Mouse (Mus musculus): ENCODE data around the gene Rps6kc1. TPM values are rescaled to one million over a fixed set of nuclear protein-coding genes. Genes with fewer than 3 reads are reported as not detected.
A peak's percentile ranks its signal among the peaks of the same experiment; 100 is the strongest.

The Rps6kc1 gene
- polyA plus RNA-seq, 1 experiment from 2014 or later: 23.5 TPM

DNA sequence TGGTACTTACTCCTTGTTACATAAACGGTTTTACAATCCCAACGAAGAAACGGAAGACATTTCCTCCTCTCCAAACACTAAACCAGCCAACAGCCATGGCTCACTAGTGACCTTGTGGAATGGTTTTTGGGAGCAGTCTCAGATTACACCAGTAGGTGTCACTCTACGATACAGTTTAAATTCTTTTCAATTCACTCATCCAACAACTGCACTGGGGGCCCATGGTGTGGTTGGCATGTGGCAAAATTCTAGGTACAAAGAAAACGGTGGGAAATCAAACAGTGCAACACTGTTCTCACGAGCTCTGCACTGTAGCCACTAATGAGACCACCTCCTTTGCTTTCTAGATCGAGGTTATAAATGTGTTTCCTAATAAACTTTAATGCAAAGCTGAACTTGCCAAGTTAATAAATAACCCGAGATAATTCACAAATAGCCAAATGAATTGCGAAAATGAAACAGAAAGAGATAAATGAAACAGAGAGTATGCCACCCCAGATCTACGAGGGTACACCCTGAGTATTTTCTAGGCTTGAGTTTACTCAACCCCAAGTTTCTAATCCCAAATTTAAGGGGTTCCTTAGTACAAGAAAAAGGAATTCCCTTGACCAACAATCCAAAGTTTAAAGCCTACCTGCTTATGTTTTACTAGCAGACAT, 79.6 kb downstream of the Rps6kc1 start:
- Histone ChIP-seq H3K9me3 (no peaks in the 10 kb centered on the region), H3K27ac (replicated peaks) (no peak overlapping the region), H3K4me3 (no peak overlapping the region), H3K27me3 (no peaks in the 10 kb centered on the region), H3K4me2 (replicated peaks) (no peak overlapping the region), H3K4me1 (no peaks in the 10 kb centered on the region), H3K9ac (replicated peaks) (no peak overlapping the region), H3K36me3 (peaks cover 11% of the 10 kb centered on the region; the same call in 1 of the 2 replicates)
- 61% methylated on average over 10 of the region's 10 CpGs for WGBS
- ATAC-seq (ENCODE audit: low FRiP score, low read depth): no peak

DNA sequence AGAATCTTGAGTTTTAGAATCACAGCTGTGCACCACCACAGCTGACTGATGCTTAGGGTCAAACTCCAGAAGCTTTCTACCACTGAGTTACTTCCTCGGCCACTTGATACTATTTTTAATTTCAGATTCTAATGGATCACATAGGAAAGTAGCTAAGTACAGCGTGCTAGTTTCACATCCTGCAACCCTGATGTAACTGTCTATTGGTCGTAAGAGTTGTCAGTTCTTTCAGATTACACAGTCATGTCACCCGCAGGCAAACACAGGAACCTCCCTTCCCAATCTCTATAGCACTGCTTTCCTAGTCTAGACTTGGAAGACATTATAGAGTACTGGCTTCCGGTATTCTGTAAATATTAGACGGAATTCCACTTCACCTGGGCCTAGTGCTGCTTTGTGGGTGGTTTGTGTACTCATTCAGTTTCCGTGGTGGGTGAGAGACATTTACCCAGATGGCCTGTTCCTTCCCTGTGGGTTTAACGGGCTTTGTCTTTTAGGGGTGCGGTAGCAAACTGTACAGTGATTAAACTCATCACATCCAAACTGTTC, 85.0 kb downstream of the Rps6kc1 start:
- no peak for ATAC-seq (ENCODE audit: low FRiP score, low read depth)
- Histone ChIP-seq H3K4me3 (no peak overlapping the region), H3K27me3 (no peaks in the 10 kb centered on the region), H3K4me2 (replicated peaks) (no peak overlapping the region), H3K4me1 (no peaks in the 10 kb centered on the region), H3K9ac (replicated peaks) (no peak overlapping the region), H3K9me3 (no peaks in the 10 kb centered on the region), H3K36me3 (0 out of 2 replicates have a peak, but pooled peaks cover 6% of the 10 kb centered on the region), H3K27ac (replicated peaks) (no peak overlapping the region)
- WGBS: 92% methylated on average over 9 of the region's 9 CpGs

DNA sequence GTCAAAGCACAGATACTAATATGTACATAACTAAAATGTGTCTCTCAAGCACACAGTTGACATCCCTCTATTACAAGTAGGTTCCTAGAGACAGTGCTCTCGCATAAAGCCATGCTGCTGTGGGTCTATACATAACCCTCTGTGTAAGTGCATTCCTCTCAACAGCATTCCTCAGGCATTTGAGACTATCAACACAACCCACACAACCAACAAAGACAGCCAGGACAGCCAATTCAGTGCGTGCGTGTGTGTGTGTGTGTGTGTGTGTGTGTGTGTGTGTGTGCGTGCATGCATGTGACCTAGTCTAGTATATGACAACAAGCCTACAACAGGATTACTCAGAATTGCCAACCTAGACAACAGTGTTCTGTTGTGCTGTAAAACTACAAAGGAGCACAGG, 87.8 kb downstream of the Rps6kc1 start:
- 92% methylated on average over 4 of the region's 4 CpGs for WGBS
- H3K4me1 ChIP-seq: no peaks in the 10 kb centered on the region
- H3K27ac ChIP-seq (replicated peaks): no peak overlapping the region
- H3K9ac ChIP-seq (replicated peaks): no peak overlapping the region
- no peaks in the 10 kb centered on the region; the same call in 1 of the 2 replicates for H3K36me3 ChIP-seq
- H3K4me3 ChIP-seq: no peak overlapping the region
- no peaks in the 10 kb centered on the region for H3K9me3 ChIP-seq
- no peaks in the 10 kb centered on the region for H3K27me3 ChIP-seq
- H3K4me2 ChIP-seq (replicated peaks): no peak overlapping the region
- ATAC-seq (ENCODE audit: low FRiP score, low read depth): no peak

DNA sequence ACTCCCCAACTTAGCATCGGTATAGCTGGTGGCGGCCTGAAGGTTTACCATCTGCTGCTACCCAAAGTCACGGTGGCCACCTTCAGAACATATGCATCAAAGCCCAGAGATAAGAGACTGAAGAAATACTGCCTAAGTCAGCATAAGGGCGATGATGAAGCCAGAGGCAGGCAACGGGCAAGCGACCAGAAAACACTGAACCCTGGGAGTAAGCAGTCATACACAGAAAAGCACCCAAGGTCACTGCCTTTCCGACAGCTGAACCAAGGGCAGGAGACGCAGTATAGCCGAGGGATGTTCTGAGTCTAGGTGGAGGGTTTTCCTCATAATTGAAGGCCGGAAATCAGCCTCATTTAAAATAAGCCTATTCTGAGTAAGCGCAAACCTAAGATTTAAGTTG, 95.4 kb downstream of the Rps6kc1 start:
- Histone ChIP-seq H3K9me3 (no peaks in the 10 kb centered on the region), H3K4me2 (replicated peaks) (no peak overlapping the region), H3K27me3 (no peaks in the 10 kb centered on the region), H3K27ac (replicated peaks) (no peak overlapping the region), H3K36me3 (no peaks in the 10 kb centered on the region; the same call in 1 of the 2 replicates), H3K4me3 (no peak overlapping the region), H3K4me1 (0 out of 2 replicates have a peak, but pooled peaks cover 7% of the 10 kb centered on the region), H3K9ac (replicated peaks) (no peak overlapping the region)
- 85% methylated on average over 11 of the region's 11 CpGs for WGBS
- ATAC-seq (ENCODE audit: low FRiP score, low read depth): no peak

DNA sequence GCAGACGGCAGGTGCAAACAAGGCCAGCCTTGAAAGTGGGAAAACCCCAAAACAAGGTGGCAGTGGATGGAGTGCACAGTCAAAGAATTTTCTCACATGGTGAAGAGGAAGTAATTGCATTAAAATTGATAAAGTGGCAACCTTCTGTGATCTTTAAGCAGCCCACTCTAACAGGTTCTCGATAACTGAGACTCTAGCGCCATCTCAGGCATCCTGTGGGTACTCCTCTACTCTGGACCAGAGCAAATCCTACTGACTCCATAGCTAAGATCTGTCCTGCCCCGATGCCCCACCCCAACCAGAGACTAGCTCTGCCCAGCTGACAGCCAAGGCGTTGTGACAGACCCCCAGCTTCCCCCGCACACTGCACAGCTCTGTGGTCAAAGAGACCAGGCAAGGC, 101.2 kb downstream of the Rps6kc1 start:
- no peak overlapping the region for H3K9ac ChIP-seq (replicated peaks)
- H3K4me1 ChIP-seq: peaks cover 11% of the 10 kb centered on the region
- no peak overlapping the region for H3K4me2 ChIP-seq (replicated peaks)
- no peaks in the 10 kb centered on the region for H3K9me3 ChIP-seq
- H3K27me3 ChIP-seq: peaks cover 6% of the 10 kb centered on the region; the same call in 1 of the 2 replicates
- ATAC-seq (ENCODE audit: low FRiP score, low read depth): no peak
- H3K4me3 ChIP-seq: no peak overlapping the region
- H3K36me3 ChIP-seq: no peaks in the 10 kb centered on the region
- no peak overlapping the region for H3K27ac ChIP-seq (replicated peaks)
- 75% methylated on average over 6 of the region's 6 CpGs for WGBS

DNA sequence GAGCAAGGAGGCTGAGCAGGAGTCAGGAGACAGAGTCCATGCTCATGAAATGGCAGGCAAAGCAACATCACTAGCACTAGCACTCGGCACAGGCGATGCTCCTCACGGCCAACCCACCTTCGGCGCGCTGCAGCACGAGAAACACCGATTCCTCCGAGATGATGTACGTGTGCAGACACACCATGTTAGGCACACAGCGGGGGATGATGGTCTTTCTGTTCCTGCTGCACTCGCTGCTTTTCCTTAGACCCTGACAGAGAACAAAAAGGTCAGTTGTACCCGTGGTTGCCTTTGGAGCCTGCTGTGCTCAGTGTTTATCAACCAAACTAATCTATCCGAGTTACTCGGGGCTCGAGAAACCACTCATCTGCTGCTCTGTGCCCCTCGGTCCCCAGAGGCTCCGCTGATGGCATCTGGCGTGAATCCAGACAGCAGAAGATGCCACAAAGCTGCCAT, 102.8 kb downstream of the Rps6kc1 start:
- peaks cover 6% of the 10 kb centered on the region; the same call in 1 of the 2 replicates for H3K27me3 ChIP-seq
- H3K9me3 ChIP-seq: no peaks in the 10 kb centered on the region
- H3K9ac ChIP-seq (replicated peaks): no peak overlapping the region
- no peaks in the 10 kb centered on the region for H3K36me3 ChIP-seq
- ATAC-seq (ENCODE audit: low FRiP score, low read depth): no peak; the same call in 1 of the 2 replicates
- WGBS: 26% methylated on average over 19 of the region's 19 CpGs
- no peak overlapping the region for H3K4me3 ChIP-seq
- H3K4me1 ChIP-seq: peaks cover 11% of the 10 kb centered on the region
- H3K4me2 ChIP-seq (replicated peaks): peak overlapping the region; percentile 4
- H3K27ac ChIP-seq (replicated peaks): no peak overlapping the region; the same call in 1 of the 2 replicates

DNA sequence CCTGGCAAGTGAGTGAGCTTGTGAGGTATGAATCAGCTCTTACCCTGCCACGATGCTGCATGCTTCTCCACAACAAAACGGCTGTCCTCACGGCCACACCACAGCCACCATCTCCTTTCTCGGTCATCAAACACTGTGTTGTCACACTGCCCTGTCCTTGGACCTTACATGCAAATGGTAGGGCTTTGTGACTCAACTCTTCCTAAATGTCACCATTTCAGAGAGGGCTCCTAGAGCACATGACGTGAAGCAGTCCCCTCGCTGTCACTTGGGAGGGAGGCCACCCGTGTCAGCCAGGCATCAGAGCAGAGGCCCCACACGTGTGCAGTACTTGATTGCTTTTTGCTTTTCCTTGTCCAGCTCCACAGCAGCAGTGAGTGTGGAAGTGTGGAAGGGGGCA, 104.8 kb downstream of the Rps6kc1 start:
- no peak for ATAC-seq (ENCODE audit: low FRiP score, low read depth)
- no peak overlapping the region for H3K4me3 ChIP-seq
- H3K27ac ChIP-seq (replicated peaks): no peak overlapping the region
- H3K9ac ChIP-seq (replicated peaks): no peak overlapping the region
- no peaks in the 10 kb centered on the region for H3K9me3 ChIP-seq
- peaks cover 6% of the 10 kb centered on the region; the same call in 1 of the 2 replicates for H3K27me3 ChIP-seq
- 92% methylated on average over 8 of the region's 8 CpGs for WGBS
- H3K36me3 ChIP-seq: no peaks in the 10 kb centered on the region
- peaks cover 11% of the 10 kb centered on the region for H3K4me1 ChIP-seq
- H3K4me2 ChIP-seq (replicated peaks): no peak overlapping the region

DNA sequence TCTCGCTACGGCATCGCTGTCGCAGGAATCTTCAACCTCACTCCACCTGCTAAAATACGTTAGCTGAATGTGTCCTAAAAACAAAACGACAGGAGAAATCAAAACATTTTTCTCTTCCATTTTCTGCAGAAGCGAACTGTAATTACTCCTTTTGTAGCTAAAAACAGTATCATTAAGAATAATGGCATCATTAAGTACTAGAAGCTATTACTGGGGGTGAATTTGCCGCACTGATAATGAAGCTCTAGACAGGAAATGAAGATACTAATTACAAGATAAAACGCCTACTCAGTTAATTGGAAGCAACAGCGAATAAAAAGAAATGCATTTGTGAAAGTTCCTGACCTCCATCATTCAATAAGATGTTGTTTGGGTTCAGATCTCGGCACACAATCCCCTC, 112.9 kb downstream of the Rps6kc1 start:
- Histone ChIP-seq H3K9me3 (no peaks in the 10 kb centered on the region), H3K27ac (replicated peaks) (no peak overlapping the region), H3K4me1 (peaks cover 17% of the 10 kb centered on the region), H3K4me3 (no peak overlapping the region), H3K27me3 (no peaks in the 10 kb centered on the region), H3K9ac (replicated peaks) (no peak overlapping the region), H3K4me2 (replicated peaks) (no peak overlapping the region), H3K36me3 (peaks cover 16% of the 10 kb centered on the region)
- no peak for ATAC-seq (ENCODE audit: low FRiP score, low read depth)
- 91% methylated on average over 11 of the region's 11 CpGs for WGBS

DNA sequence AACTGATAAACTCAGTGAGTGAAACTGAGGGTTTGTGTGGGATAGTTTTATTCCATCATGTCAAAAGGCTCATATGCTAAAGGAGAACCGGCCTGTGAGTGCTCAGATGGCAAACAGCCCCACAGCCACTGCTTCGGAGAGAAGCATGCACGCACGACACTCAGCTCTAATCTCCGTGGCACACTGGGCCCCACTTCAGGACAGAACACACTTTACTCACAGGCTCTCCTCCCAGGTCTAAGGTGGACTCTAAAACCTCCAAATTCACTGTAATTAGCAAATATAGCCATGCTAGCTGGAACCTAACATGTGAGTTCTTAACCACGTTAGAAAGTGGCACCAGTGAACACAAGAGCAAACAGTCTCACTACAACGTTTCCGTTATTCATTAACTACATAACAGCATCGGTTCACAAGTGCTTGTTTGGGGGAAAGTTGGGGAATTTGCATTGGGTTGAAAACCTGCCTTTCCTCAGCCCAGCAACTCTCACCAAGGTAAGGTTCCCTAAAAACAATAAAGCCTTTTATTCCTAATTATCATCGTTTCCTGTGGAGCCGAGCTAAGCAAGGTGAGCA, 114.0 kb downstream of the Rps6kc1 start:
- Histone ChIP-seq H3K36me3 (peaks cover 16% of the 10 kb centered on the region), H3K4me1 (peaks cover 17% of the 10 kb centered on the region), H3K9ac (replicated peaks) (no peak overlapping the region), H3K27ac (replicated peaks) (no peak overlapping the region), H3K4me2 (replicated peaks) (no peak overlapping the region), H3K9me3 (no peaks in the 10 kb centered on the region), H3K27me3 (no peaks in the 10 kb centered on the region), H3K4me3 (no peak overlapping the region)
- WGBS: 77% methylated on average over 11 of the region's 11 CpGs
- ATAC-seq (ENCODE audit: low FRiP score, low read depth): no peak

DNA sequence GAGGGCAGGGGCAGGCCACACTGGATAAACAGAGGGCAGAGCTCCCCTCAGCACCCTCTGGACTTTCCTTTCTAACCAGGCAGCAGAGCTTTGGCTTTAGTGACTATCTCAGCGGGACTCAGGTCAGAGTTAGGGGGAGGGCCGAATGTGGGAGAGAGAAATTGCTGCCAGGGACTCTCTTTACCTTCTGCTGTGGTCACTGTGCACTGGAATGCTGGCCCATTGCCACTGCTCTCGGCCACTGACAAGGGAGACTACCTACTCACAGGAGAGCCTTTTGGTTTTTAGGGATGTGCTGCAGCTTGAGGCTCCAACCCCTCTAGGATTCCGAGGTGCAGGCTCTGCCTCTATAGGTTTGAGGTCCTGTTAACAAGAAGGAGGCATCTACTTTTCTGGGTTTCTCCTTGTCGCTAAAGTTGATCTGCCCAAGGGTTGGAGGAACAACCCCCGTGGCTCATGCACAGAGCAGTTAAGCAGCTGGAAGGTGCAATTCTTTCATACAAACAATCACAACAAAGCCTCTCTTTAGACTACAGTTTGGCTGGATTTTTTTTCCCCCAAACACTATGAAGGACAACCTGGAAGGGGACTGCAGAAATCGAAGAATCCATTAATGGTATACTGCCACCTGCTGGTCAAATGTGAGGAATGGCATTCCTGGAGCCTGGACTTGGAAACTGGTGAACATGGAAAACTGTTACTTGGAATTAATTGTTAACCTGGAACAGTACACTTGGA, 114.7 kb downstream of the Rps6kc1 start:
- Histone ChIP-seq H3K4me2 (replicated peaks) (no peak overlapping the region), H3K4me3 (no peak overlapping the region), H3K9ac (replicated peaks) (no peak overlapping the region), H3K4me1 (peaks cover 17% of the 10 kb centered on the region), H3K9me3 (no peaks in the 10 kb centered on the region), H3K27ac (replicated peaks) (no peak overlapping the region), H3K36me3 (peaks cover 16% of the 10 kb centered on the region), H3K27me3 (no peaks in the 10 kb centered on the region)
- ATAC-seq (ENCODE audit: low FRiP score, low read depth): no peak
- 41% methylated on average over 7 of the region's 7 CpGs for WGBS

DNA sequence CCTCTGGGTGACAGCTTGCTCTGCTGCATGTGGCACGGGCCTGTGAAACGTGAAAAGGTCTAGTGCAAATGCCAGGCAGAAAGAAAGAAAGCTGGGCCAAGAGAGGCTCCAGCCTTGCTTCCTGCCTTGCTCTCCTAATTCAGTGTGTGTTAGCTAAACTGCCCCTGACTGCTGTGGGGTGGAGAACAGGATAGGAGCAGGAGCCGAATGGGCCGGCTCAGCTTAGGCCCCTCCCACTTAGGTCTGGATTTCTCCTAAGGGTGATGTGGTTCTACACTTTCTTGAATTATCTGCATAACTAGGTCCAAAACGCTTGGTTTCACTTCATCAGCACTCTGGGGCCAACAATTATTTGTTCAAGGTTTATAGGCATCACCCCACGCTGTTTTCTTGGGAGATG, 119.9 kb downstream of the Rps6kc1 start:
- ATAC-seq (ENCODE audit: low FRiP score, low read depth): no peak
- Histone ChIP-seq H3K4me2 (replicated peaks) (no peak overlapping the region), H3K27ac (replicated peaks) (no peak overlapping the region), H3K36me3 (no peaks in the 10 kb centered on the region), H3K27me3 (no peaks in the 10 kb centered on the region), H3K4me1 (peaks cover 15% of the 10 kb centered on the region), H3K4me3 (no peak overlapping the region), H3K9ac (replicated peaks) (no peak overlapping the region), H3K9me3 (no peaks in the 10 kb centered on the region)
- 83% methylated on average over 6 of the region's 6 CpGs for WGBS

DNA sequence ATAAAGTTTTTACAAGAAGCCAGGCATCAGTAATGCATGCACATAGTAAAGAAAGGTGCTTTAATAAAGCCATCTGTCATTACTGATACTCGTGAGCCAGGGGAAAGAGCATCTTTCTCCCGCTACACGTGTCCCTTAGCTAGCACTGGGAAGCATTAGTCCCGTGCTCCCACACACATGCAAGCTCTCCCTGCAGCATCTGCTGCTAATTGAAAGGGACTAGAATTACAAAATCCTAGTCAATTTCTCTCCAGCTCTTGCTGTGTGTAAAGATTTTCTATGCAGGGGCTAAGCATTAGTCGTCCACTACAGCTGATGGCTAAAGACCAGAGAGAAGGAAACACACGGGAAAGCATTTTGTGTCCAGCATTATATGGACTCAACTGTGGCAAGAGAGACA, 120.8 kb downstream of the Rps6kc1 start:
- Histone ChIP-seq H3K4me2 (replicated peaks) (no peak overlapping the region), H3K27ac (replicated peaks) (no peak overlapping the region), H3K36me3 (no peaks in the 10 kb centered on the region), H3K27me3 (no peaks in the 10 kb centered on the region), H3K9me3 (no peaks in the 10 kb centered on the region), H3K9ac (replicated peaks) (no peak overlapping the region), H3K4me3 (no peak overlapping the region), H3K4me1 (peaks cover 11% of the 10 kb centered on the region; the same call in 1 of the 2 replicates)
- no peak for ATAC-seq (ENCODE audit: low FRiP score, low read depth)
- 65% methylated on average over 6 of the region's 6 CpGs for WGBS

Data from midbrain, embryonic 12.5 days (tissue).